Mouse (Mus musculus) left cerebral cortex, adult 18-20 months (tissue): ENCODE measurements around the gene Csk. TPM values are rescaled to one million over a fixed set of nuclear protein-coding genes. Genes with fewer than 3 reads are reported as not detected.

ENCODE experiments used
- DNase-seq, 2 experiments: peaks; one replicate each; pipeline ENCODE4 v3.0.0; 2021 to 2022; ENCODE audit warnings: low spot score in 2 of 2, mixed read lengths in 1 of 2
- total RNA-seq, 2 experiments: library from RNA; stranded (reverse); gene quantifications; 2 replicates each; pipeline ENCODE4 v1.2.3; 2021

The Csk gene
- total RNA-seq, 2 experiments from 2014 or later, result 35.1 to 37.0 TPM

GRCm38 (mm10) chr9:57639661-57640328, 13.6 kb downstream of the Csk start:
- DNase-seq, result no peak

- no peak for DNase-seq
These were observed 14.6 kb downstream of the Csk start for GRCm38 (mm10) chr9:57638651-57639459.

DNA sequence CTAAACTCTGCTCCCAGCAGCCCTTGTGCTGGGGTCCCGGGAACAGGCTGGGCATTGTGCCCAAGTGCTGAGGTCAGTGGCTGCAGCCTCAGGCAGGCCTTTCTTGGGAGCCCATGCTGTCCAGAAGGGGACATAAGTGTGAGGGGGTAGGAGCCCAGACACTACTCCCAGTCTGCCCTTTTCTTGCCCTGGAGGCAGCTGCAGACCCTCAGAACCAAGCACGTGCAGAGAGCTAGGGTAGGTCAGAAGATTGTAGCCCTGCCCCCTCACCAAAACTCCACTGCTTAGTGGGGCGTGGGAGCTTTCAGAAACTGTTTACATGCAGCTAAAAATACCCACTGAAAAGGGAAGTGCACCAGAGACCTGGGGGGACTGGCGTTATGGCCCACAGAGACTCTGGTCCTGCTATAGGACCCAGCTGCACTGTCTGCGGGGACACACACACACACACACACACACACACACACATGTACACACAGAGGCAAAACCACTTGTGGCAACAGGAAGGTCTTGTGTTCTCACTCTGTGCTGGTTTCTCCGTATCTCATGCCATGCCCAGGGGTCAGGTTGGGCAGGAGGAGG, 15.6 kb downstream of the Csk start:
- DNase-seq, result no peak

- DNase-seq, result no peak
These were observed 16.2 kb downstream of the Csk start for GRCm38 (mm10) chr9:57637272-57637671.

GRCm38 (mm10) chr9:57633481-57634024, 19.9 kb downstream of the Csk start:
- DNase-seq, result peak; percentile 45 to 46

GRCm38 (mm10) chr9:57629118-57629874, 24.1 kb downstream of the Csk start:
- peak; percentile 69 to 84 for DNase-seq

DNA sequence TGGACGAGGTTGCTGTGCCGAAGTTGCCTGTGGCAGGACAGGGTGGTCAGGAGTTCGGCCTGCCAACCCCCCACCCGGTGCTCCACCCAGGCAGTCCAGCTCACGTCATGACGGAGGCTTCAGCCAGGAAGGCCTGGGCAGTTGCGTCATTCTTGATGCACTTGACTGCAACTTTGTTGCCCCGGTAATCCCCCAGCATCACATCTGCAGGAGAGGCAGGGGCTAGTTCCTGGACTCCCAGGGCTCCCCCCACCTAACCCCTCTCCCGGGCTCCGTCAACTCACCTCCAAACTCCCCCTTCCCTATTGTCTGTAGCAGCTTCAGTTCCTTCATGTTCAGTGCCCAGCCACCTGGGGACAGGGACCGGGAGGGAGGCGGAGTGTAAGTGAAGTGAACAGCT, 24.7 kb downstream of the Csk start:
- no peak for DNase-seq

- DNase-seq, result no peak
These were observed 25.5 kb downstream of the Csk start for GRCm38 (mm10) chr9:57627892-57628291.

DNA sequence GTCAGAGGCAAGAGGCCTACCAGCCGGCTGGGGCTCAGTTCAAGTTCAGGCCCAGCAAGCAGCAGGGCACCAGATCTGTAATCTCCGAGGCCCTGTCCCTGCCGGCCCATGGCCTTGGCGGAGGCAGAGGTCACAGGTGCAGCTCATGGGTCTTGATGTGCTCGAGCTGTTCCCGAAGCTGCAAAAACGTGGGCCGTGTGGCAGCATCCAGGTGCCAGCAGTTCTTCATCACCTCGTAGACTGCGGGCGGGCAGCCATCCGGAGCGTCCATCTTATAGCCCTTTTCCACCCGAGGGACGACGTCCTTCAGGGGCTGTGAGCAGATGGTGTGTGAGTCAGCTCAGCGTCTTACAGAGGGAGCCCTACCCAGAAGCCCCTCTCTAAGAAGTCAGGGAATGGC, 26.2 kb downstream of the Csk start:
- no peak for DNase-seq

- no peak for DNase-seq
These were observed 27.5 kb downstream of the Csk start for GRCm38 (mm10) chr9:57625674-57626500.

DNA sequence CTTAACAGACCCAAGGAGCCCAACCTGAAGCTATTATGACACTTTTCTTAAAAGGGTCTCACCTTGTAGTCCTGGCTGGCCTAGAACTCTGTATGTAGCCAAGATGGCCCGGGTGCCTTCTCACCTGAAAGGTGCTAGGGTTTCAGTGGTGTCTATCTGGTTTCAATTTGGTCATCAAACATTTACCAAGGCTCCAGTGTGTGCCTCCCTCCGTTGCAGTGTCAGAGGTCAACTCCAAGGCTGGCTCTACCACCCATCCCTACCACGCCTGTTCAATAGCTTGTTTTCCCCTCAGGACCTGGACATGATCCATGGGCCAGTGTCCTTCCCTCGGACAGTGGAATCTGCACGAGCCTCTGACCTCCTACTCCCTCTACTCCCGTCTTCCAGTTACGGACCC, 29.1 kb downstream of the Csk start:
- no peak for DNase-seq

DNA sequence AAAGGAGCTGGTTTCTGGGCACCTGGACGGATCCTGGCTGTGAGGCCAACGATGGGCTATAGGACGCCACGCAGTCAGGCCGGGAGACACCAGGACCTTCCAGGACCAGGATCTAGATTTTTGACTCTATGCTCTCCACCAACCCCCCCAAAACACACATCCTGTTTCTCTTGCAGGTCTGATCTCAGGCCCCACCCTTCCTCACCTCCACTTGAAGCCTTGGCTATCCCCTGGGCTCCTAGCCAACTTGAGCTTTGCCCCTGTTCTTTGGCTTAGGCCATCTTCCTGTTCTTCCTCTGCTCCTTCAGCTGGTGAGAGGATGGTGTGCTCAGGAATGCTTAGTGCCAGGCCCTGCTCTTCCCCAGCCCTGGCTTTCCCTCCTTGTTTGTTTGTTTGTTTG, 32.8 kb downstream of the Csk start, which contains the start of gene Lman1l:
Gene Lman1l, minus strand, starts transcription at position 101 of the 400 bp plus-strand sequence.
- DNase-seq, result no peak

- DNase-seq, result no peak
These were observed 34.6 kb downstream of the Csk start for GRCm38 (mm10) chr9:57618854-57619253.

DNA sequence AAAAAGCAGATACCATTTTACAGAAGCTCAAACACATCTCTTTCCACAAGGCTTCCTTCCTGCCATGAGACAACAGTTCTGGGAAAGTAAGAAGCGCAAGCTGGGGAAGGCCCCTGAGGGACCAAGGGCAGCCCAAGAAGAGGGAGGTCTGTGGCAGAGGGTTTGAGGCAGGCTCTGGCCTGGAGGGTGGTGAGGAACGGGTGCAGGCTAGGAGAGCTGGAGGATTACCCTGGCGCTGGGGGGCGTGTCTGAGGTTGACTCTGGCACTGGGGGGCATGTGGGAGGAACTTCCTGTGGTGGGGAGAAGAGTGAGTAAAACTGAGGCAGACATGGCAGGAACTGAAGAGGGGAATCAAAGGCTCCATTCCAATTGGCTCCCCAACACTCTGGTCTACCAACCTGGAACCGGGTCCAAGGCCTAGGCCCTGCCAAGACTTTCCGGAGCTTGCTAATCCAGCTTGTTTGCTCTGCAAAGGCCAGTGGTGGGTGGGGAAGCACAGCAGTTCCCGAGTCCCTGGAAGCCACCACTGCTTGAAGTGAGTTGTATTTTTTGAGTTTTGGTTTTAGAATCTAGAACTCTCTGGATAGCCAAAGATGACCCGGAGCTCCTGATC, 35.8 kb downstream of the Csk start:
- DNase-seq, result no peak

GRCm38 (mm10) chr9:57614786-57615185, 38.6 kb downstream of the Csk start:
- DNase-seq, result no peak

DNA sequence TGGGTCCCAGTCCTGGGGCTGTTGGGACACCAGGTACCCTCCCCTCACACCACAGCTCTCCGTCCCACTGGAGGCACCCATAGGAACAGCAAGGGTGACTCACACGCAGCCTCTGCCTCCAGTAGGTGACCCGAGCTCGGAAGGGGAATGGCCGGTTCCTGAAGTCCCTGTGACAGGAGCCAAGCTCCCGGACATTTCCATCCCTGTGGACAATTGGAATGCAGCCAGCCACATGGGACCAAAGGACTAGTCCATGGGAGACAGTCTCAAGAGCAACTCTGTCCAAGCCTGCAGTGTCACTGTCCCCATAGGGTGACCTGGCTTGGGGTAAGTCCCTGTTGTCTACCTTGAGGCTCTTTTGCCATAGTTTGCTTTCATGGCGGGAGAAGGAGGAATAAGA, 39.5 kb downstream of the Csk start:
- DNase-seq, result no peak

GRCm38 (mm10) chr9:57612587-57612986, 40.8 kb downstream of the Csk start:
- no peak for DNase-seq

GRCm38 (mm10) chr9:57610359-57610826, 43.0 kb downstream of the Csk start:
- no peak for DNase-seq

DNA sequence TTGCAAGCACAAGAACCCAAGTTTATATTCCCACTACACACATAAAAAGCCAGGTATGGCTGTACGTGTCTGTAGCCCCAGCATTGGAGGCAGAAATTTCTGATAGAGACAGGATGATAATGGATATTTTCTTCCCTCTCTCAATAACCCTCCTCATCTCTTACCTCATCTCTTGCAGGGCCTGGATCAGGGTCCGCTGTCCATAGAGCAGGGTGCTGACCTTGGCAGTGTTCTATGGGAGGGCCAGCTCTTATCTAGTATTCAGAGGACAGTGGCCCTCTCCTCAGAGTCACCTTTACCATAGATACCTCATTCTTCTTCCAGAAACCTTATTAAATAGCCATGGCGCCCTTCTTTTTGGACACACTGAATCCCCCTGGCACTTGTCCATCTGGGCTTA, 43.6 kb downstream of the Csk start:
- no peak for DNase-seq
